Mouse (Mus musculus): ENCODE measurements around the gene Piezo1. TPM values are rescaled to one million over a fixed set of nuclear protein-coding genes. Genes with fewer than 3 reads are reported as not detected.

The Piezo1 gene
- polyA plus RNA-seq, 1 experiment = 107 TPM

DNA sequence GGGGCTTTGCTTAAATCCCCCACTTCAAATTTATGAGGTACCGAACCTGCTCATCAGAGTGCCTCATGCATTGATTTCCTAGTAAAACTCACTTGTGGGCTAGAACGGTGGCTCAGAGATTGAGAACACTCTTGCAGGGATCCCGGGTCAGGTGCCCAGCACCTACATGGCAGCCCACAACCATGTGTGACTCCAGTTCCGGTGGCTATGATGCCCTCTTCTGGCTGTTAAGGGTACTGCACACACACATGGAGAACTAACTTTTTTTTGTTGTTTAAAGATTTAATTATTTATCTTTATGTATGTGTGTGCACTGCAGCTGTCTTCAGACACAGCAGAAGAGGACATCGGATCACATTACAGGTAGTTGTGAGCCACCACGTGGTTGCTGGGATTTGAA lies 115.8 kb downstream of the Piezo1 start:
- H3K27me3 ChIP-seq (ENCODE audit: control insufficient read depth, insufficient read depth, insufficient read length) = no peaks in the 10 kb centered on the region
- H3K36me3 ChIP-seq (ENCODE audit: control insufficient read depth, insufficient read depth) = no peaks in the 10 kb centered on the region
- TF ChIP-seq MYOG (IDR thresholded peaks at IDR 0.05; ENCODE audit: control insufficient read depth, extremely low read depth, insufficient read length) (no peak), FOSL1 (IDR thresholded peaks at IDR 0.05; ENCODE audit: insufficient read depth, low read length, poor library complexity, severe bottlenecking) (no peak), CTCF (IDR thresholded peaks at IDR 0.05; ENCODE audit: control insufficient read depth, insufficient read depth, insufficient read length) (no peak), USF1 (IDR thresholded peaks at IDR 0.05; ENCODE audit: low read depth) (no peak), CEBPB (IDR thresholded peaks at IDR 0.05; ENCODE audit: low read depth) (no peak), MYOD1 (IDR thresholded peaks at IDR 0.05; ENCODE audit: control insufficient read depth, insufficient read length, low read depth) (no peak), MAX (IDR thresholded peaks at IDR 0.05) (no peak)
- H3K4me3 ChIP-seq (ENCODE audit: insufficient read depth, poor library complexity, severe bottlenecking) = no peak overlapping the region
- H3K79me3 ChIP-seq (ENCODE audit: low read depth) = no peaks in the 10 kb centered on the region
- H3ac ChIP-seq (ENCODE audit: control insufficient read depth, insufficient read length, low read depth) = no peak overlapping the region
- no peaks in the 10 kb centered on the region for H3K79me2 ChIP-seq (ENCODE audit: control insufficient read depth, insufficient read depth)

- Histone ChIP-seq H3K79me2 (ENCODE audit: control insufficient read depth, insufficient read depth) (no peaks in the 10 kb centered on the region), H3K4me3 (ENCODE audit: insufficient read depth, poor library complexity, severe bottlenecking) (no peak overlapping the region), H3K27me3 (ENCODE audit: control insufficient read depth, insufficient read depth, insufficient read length) (peaks cover 3% of the 10 kb centered on the region), H3K79me3 (ENCODE audit: low read depth) (no peaks in the 10 kb centered on the region), H3K36me3 (ENCODE audit: control insufficient read depth, insufficient read depth) (no peaks in the 10 kb centered on the region), H3ac (ENCODE audit: control insufficient read depth, insufficient read length, low read depth) (no peak overlapping the region)
- TF ChIP-seq FOSL1 (IDR thresholded peaks at IDR 0.05; ENCODE audit: insufficient read depth, low read length, poor library complexity, severe bottlenecking) (no peak), MYOD1 (IDR thresholded peaks at IDR 0.05; ENCODE audit: control insufficient read depth, insufficient read length, low read depth) (no peak), MAX (IDR thresholded peaks at IDR 0.05) (no peak), CTCF (IDR thresholded peaks at IDR 0.05; ENCODE audit: control insufficient read depth, insufficient read depth, insufficient read length) (no peak), USF1 (IDR thresholded peaks at IDR 0.05; ENCODE audit: low read depth) (no peak), MYOG (IDR thresholded peaks at IDR 0.05; ENCODE audit: control insufficient read depth, extremely low read depth, insufficient read length) (no peak), CEBPB (IDR thresholded peaks at IDR 0.05; ENCODE audit: low read depth) (no peak)
Observed at GRCm38 (mm10) chr8:122433269-122433905, 117.7 kb downstream of the Piezo1 start.

DNA sequence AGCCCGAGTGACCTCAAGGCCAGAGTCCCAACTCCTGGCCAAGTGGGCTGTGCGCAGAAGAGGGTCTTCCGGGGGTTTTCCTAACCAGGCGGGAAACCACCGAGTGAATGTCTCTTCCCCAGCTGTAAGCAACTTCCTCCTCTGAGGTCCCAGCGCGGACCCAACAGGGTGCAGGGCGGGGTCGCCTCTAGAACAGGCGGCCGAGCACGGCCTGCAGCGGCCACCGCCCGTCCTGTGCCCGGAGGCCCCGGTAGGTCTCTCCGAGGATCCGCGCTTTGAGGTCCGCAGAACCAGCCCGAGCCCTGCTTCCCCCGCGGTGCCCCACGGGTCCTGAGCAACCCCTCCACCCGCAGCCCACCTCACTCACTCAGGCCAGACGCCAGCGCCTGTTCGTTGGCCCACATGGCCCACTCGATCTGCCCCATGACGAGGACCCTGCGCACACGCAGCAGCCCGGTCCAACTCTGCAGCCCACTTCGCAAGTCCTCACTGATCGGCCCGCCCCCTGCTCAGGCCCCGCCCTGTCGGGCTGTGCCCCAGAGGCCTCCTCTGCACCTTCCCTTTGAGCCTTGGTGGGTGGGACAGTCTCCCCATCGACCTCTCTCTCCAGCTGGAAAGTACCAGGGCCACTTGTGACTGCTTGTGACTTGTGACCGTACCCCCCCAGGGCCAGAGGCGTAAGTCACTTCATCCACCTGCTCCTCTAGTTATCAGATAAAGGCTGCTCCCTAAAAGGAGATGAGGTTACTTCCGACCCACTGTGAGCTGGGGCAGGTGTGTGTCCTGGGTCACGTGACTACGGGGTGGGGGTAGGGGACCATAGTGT lies 118.5 kb downstream of the Piezo1 start, which contains the start of gene Cyba:
Gene Cyba (minus strand): TSS at position 488 of the 826 bp plus-strand sequence.
- Histone ChIP-seq H3K79me3 (ENCODE audit: low read depth) (no peaks in the 10 kb centered on the region), H3ac (ENCODE audit: control insufficient read depth, insufficient read length, low read depth) (no peak within 1 kb of the TSS), H3K79me2 (ENCODE audit: control insufficient read depth, insufficient read depth) (no peaks in the 10 kb centered on the region), H3K27me3 (ENCODE audit: control insufficient read depth, insufficient read depth, insufficient read length) (peaks cover 3% of the 10 kb centered on the region), H3K4me3 (ENCODE audit: insufficient read depth, poor library complexity, severe bottlenecking) (no peak within 1 kb of the TSS), H3K36me3 (ENCODE audit: control insufficient read depth, insufficient read depth) (no peaks in the 10 kb centered on the region)
- TF ChIP-seq MYOD1 (IDR thresholded peaks at IDR 0.05; ENCODE audit: control insufficient read depth, insufficient read length, low read depth) (no peak), CTCF (IDR thresholded peaks at IDR 0.05; ENCODE audit: control insufficient read depth, insufficient read depth, insufficient read length) (no peak), MYOG (IDR thresholded peaks at IDR 0.05; ENCODE audit: control insufficient read depth, extremely low read depth, insufficient read length) (no peak), MAX (IDR thresholded peaks at IDR 0.05) (no peak), FOSL1 (IDR thresholded peaks at IDR 0.05; ENCODE audit: insufficient read depth, low read length, poor library complexity, severe bottlenecking) (no peak), CEBPB (IDR thresholded peaks at IDR 0.05; ENCODE audit: low read depth) (no peak), USF1 (IDR thresholded peaks at IDR 0.05; ENCODE audit: low read depth) (no peak)

Small RNAs within 50 kb of the gene (microRNA-seq; reads per million reads assigned to microRNA genes)
- not detected for gene Gm24366 (ENCODE audit: borderline microRNAs expressed)

Other genes starting within 250 kb of the Piezo1 start
- gene Trhr2, start 190.6 kb downstream of the Piezo1 start, polyA plus RNA-seq (2012; fragmentation: generic; extraction: Trizol) = 0.07 TPM
- gene Zc3h18, start 174.7 kb downstream of the Piezo1 start, polyA plus RNA-seq (2012; fragmentation: generic; extraction: Trizol) = 43.5 TPM
- gene Il17c, start 129.3 kb downstream of the Piezo1 start, polyA plus RNA-seq (2012; fragmentation: generic; extraction: Trizol) = 0.12 TPM
- not detected for gene Cyba, start 118.4 kb downstream of the Piezo1 start, polyA plus RNA-seq (2012; fragmentation: generic; extraction: Trizol)
- gene Mvd, start 107.9 kb downstream of the Piezo1 start, polyA plus RNA-seq (2012; fragmentation: generic; extraction: Trizol) = 38.3 TPM
- 0.08 TPM for gene Snai3, start 90.6 kb downstream of the Piezo1 start, polyA plus RNA-seq (2012; fragmentation: generic; extraction: Trizol)
- 22.7 TPM for gene Rnf166, start 75.3 kb downstream of the Piezo1 start, polyA plus RNA-seq (2012; fragmentation: generic; extraction: Trizol)
- gene Ctu2, start 75.2 kb downstream of the Piezo1 start, polyA plus RNA-seq (2012; fragmentation: generic; extraction: Trizol) = 35.6 TPM
- gene Cdt1, start 16.7 kb upstream of the Piezo1 start, polyA plus RNA-seq (2012; fragmentation: generic; extraction: Trizol) = 79.5 TPM
- gene Aprt, start 25.6 kb upstream of the Piezo1 start, polyA plus RNA-seq (2012; fragmentation: generic; extraction: Trizol) = 615 TPM
- gene Galns, start 60.1 kb upstream of the Piezo1 start, polyA plus RNA-seq (2012; fragmentation: generic; extraction: Trizol) = 9.8 TPM
- gene Trappc2l, start 60.3 kb upstream of the Piezo1 start, polyA plus RNA-seq (2012; fragmentation: generic; extraction: Trizol) = 70.2 TPM
- not detected for gene Pabpn1l, start 71.4 kb upstream of the Piezo1 start, polyA plus RNA-seq (2012; fragmentation: generic; extraction: Trizol)
- 0.15 TPM for gene Cbfa2t3, start 147.8 kb upstream of the Piezo1 start, polyA plus RNA-seq (2012; fragmentation: generic; extraction: Trizol)
- 6.1 TPM for gene Acsf3, start 224.2 kb upstream of the Piezo1 start, polyA plus RNA-seq (2012; fragmentation: generic; extraction: Trizol)